Mouse (Mus musculus): Measurements from ENCODE around the gene Olfr876. TPM values are rescaled to one million over a fixed set of nuclear protein-coding genes. Genes with fewer than 3 reads are reported as not detected.

Gene Olfr876
- total RNA-seq, 1 experiment from 2014 or later: not detected

Other genes starting within 250 kb of the Olfr876 start
- gene Siae, start 247.3 kb upstream of the Olfr876 start, total RNA-seq (2017): 26.1 and 29.4 TPM in 2 replicates
- gene Spa17, start 189.3 kb upstream of the Olfr876 start, total RNA-seq (2017): 6.2 and 24.1 TPM in 2 replicates
- 59.9 and 89.5 TPM in 2 replicates for gene Tbrg1, start 145.7 kb upstream of the Olfr876 start, total RNA-seq (2017)
- gene Panx3, start 133.8 kb upstream of the Olfr876 start, total RNA-seq (2017): not detected in 2 replicates
- gene Olfr160, start 86.8 kb upstream of the Olfr876 start, total RNA-seq (2017): not detected in 2 replicates
- not detected in 2 replicates for gene Olfr874, start 57.9 kb upstream of the Olfr876 start, total RNA-seq (2017)
- not detected in 2 replicates for gene Olfr875, start 31.2 kb upstream of the Olfr876 start, total RNA-seq (2017)
- not detected in 2 replicates for gene Olfr877, start 51.2 kb downstream of the Olfr876 start, total RNA-seq (2017)
- gene Olfr145, start 93.7 kb downstream of the Olfr876 start, total RNA-seq (2017): 0.06 TPM in 1 of 2 replicates, not detected in the other
- not detected in 2 replicates for gene Olfr878, start 114.8 kb downstream of the Olfr876 start, total RNA-seq (2017)
- gene Olfr881, start 188.8 kb downstream of the Olfr876 start, total RNA-seq (2017): not detected in 2 replicates
- gene Olfr883, start 222.8 kb downstream of the Olfr876 start, total RNA-seq (2017): not detected in 2 replicates
- gene Olfr884, start 243.5 kb downstream of the Olfr876 start, total RNA-seq (2017): not detected in 2 replicates